Mouse (Mus musculus) liver, postnatal 0 days (tissue): ENCODE results near the gene Zbtb1.

Experiments
- CTCF ChIP-seq: sonication (generic); IDR thresholded peaks from 2 replicates; pipeline ENCODE4 v1.5.1; 2016; ENCODE audit warnings: antibody characterized with exemption, low read depth
- EP300 ChIP-seq: IDR thresholded peaks from 2 replicates; pipeline ENCODE4 v1.6.1; 2016; ENCODE audit warnings: antibody characterized with exemption, low read depth, mild to moderate bottlenecking

- no peak for TF ChIP-seq CTCF
- no peak for TF ChIP-seq EP300
Observed at GRCm38 (mm10) chr12:76369206-76369977, 674 bp upstream of the Zbtb1 start, which contains the start of gene Zbtb25.
